Mouse (Mus musculus) CH12.LX (cell line): Measurements from ENCODE around the gene Tagln2.

ENCODE experiments used
- CHD1 ChIP-seq: IDR thresholded peaks from 2 replicates; pipeline ENCODE4 v1.6.1; 2012; ENCODE audit warnings: low read depth, low read length, improper control_type of control experiment, inconsistent platforms
- CHD2 ChIP-seq: IDR thresholded peaks from 2 replicates; pipeline ENCODE4 v1.6.1; 2011; ENCODE audit warnings: low read length, improper control_type of control experiment
- CTCF ChIP-seq, 2 experiments: IDR thresholded peaks in 1 of 2; conservative IDR thresholded peaks in 1 of 2; 2 replicates each; pipeline ENCODE4 v1.5.1; 2011 to 2012; ENCODE audit warnings: low read depth in 2 of 2, low read length in 2 of 2, improper control_type of control experiment in 1 of 2, inconsistent platforms in 1 of 2, mild to moderate bottlenecking in 1 of 2, moderate library complexity in 1 of 2
- IRF4 ChIP-seq: IDR thresholded peaks from 2 replicates; pipeline ENCODE4 v1.6.1; 2014; ENCODE audit warnings: low read depth, mild to moderate bottlenecking, inconsistent platforms, low read length, improper control_type of control experiment
- MAX ChIP-seq: IDR thresholded peaks from 2 replicates; pipeline ENCODE4 v1.6.1; 2011; ENCODE audit warnings: low read length, improper control_type of control experiment
- NRF1 ChIP-seq: IDR thresholded peaks from 2 replicates; pipeline ENCODE4 v1.6.1; 2014; ENCODE audit warnings: low read depth, mild to moderate bottlenecking, inconsistent platforms, low read length, improper control_type of control experiment, moderate library complexity
- POLR2A ChIP-seq: IDR thresholded peaks from 2 replicates; pipeline ENCODE4 v1.6.1; 2011; ENCODE audit warnings: low read depth, mild to moderate bottlenecking, improper control_type of control experiment, low read length
- RAD21 ChIP-seq: IDR thresholded peaks from 2 replicates; pipeline ENCODE4 v1.6.1; 2011; ENCODE audit warnings: low read depth, mild to moderate bottlenecking, low read length, improper control_type of control experiment, moderate library complexity
- TBP ChIP-seq: conservative IDR thresholded peaks from 2 replicates; pipeline ENCODE4 v1.6.1; 2011; ENCODE audit warnings: low read depth, low read length, improper control_type of control experiment
- USF1 ChIP-seq: IDR thresholded peaks from 2 replicates; pipeline ENCODE4 v1.6.1; 2014; ENCODE audit warnings: low read depth, mild to moderate bottlenecking, inconsistent platforms, low read length, improper control_type of control experiment
- USF2 ChIP-seq: conservative IDR thresholded peaks from 2 replicates; pipeline ENCODE4 v1.6.1; 2011; ENCODE audit warnings: low read depth, low read length, improper control_type of control experiment

DNA sequence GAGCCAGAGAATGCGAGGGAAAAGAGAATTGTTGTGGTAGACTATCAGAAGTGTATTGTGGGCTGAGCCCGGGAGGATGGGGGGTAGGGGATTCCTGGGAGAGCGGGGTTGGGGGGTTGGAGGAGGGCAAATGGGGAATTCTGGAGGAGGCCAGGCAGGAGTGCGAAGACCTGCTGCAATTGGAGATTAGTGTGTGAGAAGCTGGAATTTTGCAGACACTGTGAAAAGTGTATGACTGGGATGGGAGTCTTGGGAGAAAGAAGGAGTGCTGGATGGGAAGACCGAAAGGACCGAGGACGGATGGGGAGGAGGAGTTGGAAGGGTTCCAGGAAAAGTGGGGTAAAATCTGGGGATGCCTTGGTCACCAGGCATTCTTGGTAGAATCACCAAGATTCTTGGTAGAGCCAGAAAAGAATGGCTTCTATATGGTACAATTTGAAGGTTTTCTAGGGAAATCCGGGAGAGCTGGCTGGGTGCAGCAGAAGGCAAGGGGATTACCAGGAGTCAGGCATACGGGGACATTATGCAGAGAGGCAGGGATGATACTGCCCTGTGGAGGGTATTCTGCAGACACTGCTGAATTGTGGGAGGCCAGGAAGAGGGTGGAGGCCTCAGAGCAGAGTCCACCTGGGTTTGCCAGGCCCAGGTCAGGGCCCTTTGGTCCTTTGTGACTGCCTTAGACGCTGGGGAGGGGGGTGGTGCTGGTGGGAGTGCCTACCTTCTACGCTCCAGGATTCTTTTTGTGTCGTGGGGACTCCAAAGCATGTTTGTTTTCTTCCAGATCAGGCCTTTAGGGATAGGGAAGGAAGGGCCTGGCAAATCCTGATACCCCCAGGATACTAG, 17.1 kb upstream of the Tagln2 start:
- TF ChIP-seq POLR2A, result no peak
- TF ChIP-seq CTCF (conservative IDR thresholded peaks at IDR 0.05 in 1 of 2, IDR thresholded peaks at IDR 0.05 in 1 of 2; ENCODE audit: low read depth in 2 of 2, low read length in 2 of 2), result no peak
- TF ChIP-seq USF2, result no peak
- TF ChIP-seq NRF1, result no peak
- TF ChIP-seq USF1, result no peak
- no peak for TF ChIP-seq IRF4
- TF ChIP-seq RAD21, result no peak
- TF ChIP-seq MAX, result no peak
- TF ChIP-seq CHD1, result no peak
- no peak for TF ChIP-seq CHD2
- no peak for TF ChIP-seq TBP
